Mouse (Mus musculus) forebrain, embryonic 15.5 days (tissue): ENCODE data around the gene Taar9. TPM values are rescaled to one million over a fixed set of nuclear protein-coding genes. Genes with fewer than 3 reads are reported as not detected.
A peak's percentile ranks its signal among the peaks of the same experiment; 100 is the strongest.
"Not testable (repeated sequence)": the region's sequence is repeated elsewhere in the genome, so short reads cannot be mapped to it uniquely, and the experiment has no call there.

ENCODE experiments used
- ATAC-seq: fragments of 200-750 bp; cut with Nextera tagmentation; replicated peaks from 2 replicates; pipeline ENCODE4 v1.8.0; 2017; ENCODE audit warnings: mild to moderate bottlenecking, moderate TSS enrichment, moderate library complexity
- H3K27ac ChIP-seq: fragments of 300-500 bp; sonication (generic); replicated peaks from 2 replicates; pipeline ENCODE4 v1.5.1; 2015; ENCODE audit warnings: mild to moderate bottlenecking, inconsistent platforms
- H3K27me3 ChIP-seq: fragments of 300-500 bp; sonication (generic); 2 replicates; pipeline ENCODE4 v1.6.1; 2015; ENCODE audit warnings: inconsistent platforms
- H3K36me3 ChIP-seq: fragments of 300-500 bp; sonication (generic); 2 replicates; pipeline ENCODE4 v1.6.1; 2015; ENCODE audit warnings: mild to moderate bottlenecking, inconsistent platforms
- H3K4me1 ChIP-seq: fragments of 300-500 bp; sonication (generic); 2 replicates; pipeline ENCODE4 v1.6.1; 2015; ENCODE audit warnings: inconsistent platforms
- H3K4me2 ChIP-seq: fragments of 300-500 bp; sonication (generic); replicated peaks from 2 replicates; pipeline ENCODE4 v1.6.1; 2015; ENCODE audit warnings: mild to moderate bottlenecking, inconsistent platforms
- H3K4me3 ChIP-seq: fragments of 300-500 bp; sonication (generic); 2 replicates; pipeline ENCODE4 v1.5.1; 2015; ENCODE audit warnings: mild to moderate bottlenecking, inconsistent platforms
- H3K9ac ChIP-seq: fragments of 300-500 bp; sonication (generic); replicated peaks from 2 replicates; pipeline ENCODE4 v1.6.1; 2015; ENCODE audit warnings: mild to moderate bottlenecking, inconsistent platforms
- H3K9me3 ChIP-seq: fragments of 300-500 bp; sonication (generic); 2 replicates; pipeline ENCODE4 v1.6.1; 2016; ENCODE audit warnings: inconsistent platforms
- WGBS: fragments of 180-500 bp; shearing (Covaris S2); methylation state at CpG from one replicate; pipeline ENCODE4 v1.1.7; 2015; ENCODE audit warnings: mixed read lengths; 5-methylcytosine and 5-hydroxymethylcytosine counted together
- polyA plus RNA-seq: library from polyadenylated mRNA; unstranded; fragments of >200 nt; fragmentation: Nextera tagmentation; extraction: Ambion mirVana; gene quantifications from 2 replicates; pipeline ENCODE4 v1.2.1, GENCODE M21; 2015

Gene Taar9
- polyA plus RNA-seq: not detected in 2 replicates

GRCm38 (mm10) chr10:24109434-24109833, at the start of gene Taar9:
TSS of gene Taar9 (minus strand) at chr10:24109534.
- not testable (repeated sequence) for H3K27ac ChIP-seq, H3K4me1 ChIP-seq, H3K9ac ChIP-seq, H3K4me2 ChIP-seq, ATAC-seq, H3K4me3 ChIP-seq, H3K27me3 ChIP-seq, H3K9me3 ChIP-seq, H3K36me3 ChIP-seq
- 87% methylated on average over 8 of the region's 8 CpGs for WGBS

GRCm38 (mm10) chr10:24158470-24159254, 49.3 kb upstream of the Taar9 start:
- Histone ChIP-seq H3K4me1 (no peaks in the 10 kb centered on the region), H3K9me3 (no peaks in the 10 kb centered on the region), H3K36me3 (peaks cover 24% of the 10 kb centered on the region), H3K4me2 (no peak overlapping the region), H3K4me3 (no peak overlapping the region), H3K27ac (no peak overlapping the region), H3K27me3 (no peaks in the 10 kb centered on the region), H3K9ac (no peak overlapping the region)
- WGBS: 91% methylated on average over 12 of the region's 12 CpGs
- ATAC-seq: peak; percentile 68

- Histone ChIP-seq H3K9ac (peak overlapping the region; percentile 89; the same call in 1 of the 2 replicates), H3K9me3 (no peaks in the 10 kb centered on the region), H3K4me3 (peak overlapping the region; percentile 88), H3K27ac (no peak overlapping the region), H3K27me3 (no peaks in the 10 kb centered on the region), H3K36me3 (no peaks in the 10 kb centered on the region), H3K4me2 (peak overlapping the region; percentile 52), H3K4me1 (peaks cover 10% of the 10 kb centered on the region)
- WGBS: 55% methylated on average over 7 of the region's 7 CpGs
- ATAC-seq: no peak
Observed at GRCm38 (mm10) chr10:24150086-24150485, 40.8 kb upstream of the Taar9 start.

- Histone ChIP-seq H3K4me1 (peaks cover 10% of the 10 kb centered on the region), H3K9me3 (no peaks in the 10 kb centered on the region), H3K4me2 (peak within 1 kb of the TSS; percentile 52), H3K9ac (peak within 1 kb of the TSS; percentile 89), H3K4me3 (peak within 1 kb of the TSS; percentile 88), H3K27me3 (no peaks in the 10 kb centered on the region), H3K27ac (peak within 1 kb of the TSS; percentile 66), H3K36me3 (no peaks in the 10 kb centered on the region)
- peak; percentile 99 for ATAC-seq
- WGBS: under 1% methylated on average over 45 of the region's 45 CpGs
Observed at GRCm38 (mm10) chr10:24149135-24149781, 39.9 kb upstream of the Taar9 start, which contains the start of gene Stx7. TSS of gene Stx7 (plus strand) at chr10:24149302.

- ATAC-seq: no peak
- no peaks in the 10 kb centered on the region for H3K9me3 ChIP-seq
- H3K27me3 ChIP-seq: no peaks in the 10 kb centered on the region
- WGBS: 90% methylated on average over 3 of the region's 3 CpGs
- H3K4me3 ChIP-seq: no peak overlapping the region
- H3K4me1 ChIP-seq: no peaks in the 10 kb centered on the region
- no peak overlapping the region for H3K27ac ChIP-seq
- H3K36me3 ChIP-seq: no peaks in the 10 kb centered on the region
- H3K4me2 ChIP-seq: no peak overlapping the region
- H3K9ac ChIP-seq: no peak overlapping the region
Observed at GRCm38 (mm10) chr10:24142735-24143134, 33.4 kb upstream of the Taar9 start.

- H3K36me3 ChIP-seq: no peaks in the 10 kb centered on the region
- H3K4me1 ChIP-seq: no peaks in the 10 kb centered on the region
- H3K27me3 ChIP-seq: no peaks in the 10 kb centered on the region
- 86% methylated on average over 2 of the region's 2 CpGs for WGBS
- no peak for ATAC-seq
- H3K4me3 ChIP-seq: no peak overlapping the region
- no peak overlapping the region for H3K27ac ChIP-seq
- no peak overlapping the region for H3K9ac ChIP-seq
- no peaks in the 10 kb centered on the region for H3K9me3 ChIP-seq
- H3K4me2 ChIP-seq: no peak overlapping the region
Observed at GRCm38 (mm10) chr10:24138623-24139261, 29.4 kb upstream of the Taar9 start.

GRCm38 (mm10) chr10:24134071-24134645, 24.8 kb upstream of the Taar9 start:
- Histone ChIP-seq H3K9me3 (no peaks in the 10 kb centered on the region), H3K4me1 (no peaks in the 10 kb centered on the region), H3K4me3 (no peak overlapping the region), H3K36me3 (no peaks in the 10 kb centered on the region), H3K9ac (no peak overlapping the region), H3K27ac (no peak overlapping the region), H3K27me3 (no peaks in the 10 kb centered on the region), H3K4me2 (no peak overlapping the region)
- no peak for ATAC-seq
- WGBS: 66% methylated on average over 7 of the region's 7 CpGs

GRCm38 (mm10) chr10:24133132-24133531, 23.8 kb upstream of the Taar9 start:
- Histone ChIP-seq H3K27me3 (no peaks in the 10 kb centered on the region), H3K4me1 (no peaks in the 10 kb centered on the region), H3K9ac (no peak overlapping the region), H3K27ac (no peak overlapping the region), H3K4me2 (no peak overlapping the region), H3K4me3 (no peak overlapping the region), H3K36me3 (no peaks in the 10 kb centered on the region), H3K9me3 (no peaks in the 10 kb centered on the region)
- ATAC-seq: no peak
- 53% methylated on average over 2 of the region's 2 CpGs for WGBS

GRCm38 (mm10) chr10:24132273-24132672, 22.9 kb upstream of the Taar9 start:
- Histone ChIP-seq H3K4me1 (no peaks in the 10 kb centered on the region), H3K4me3 (no peak overlapping the region), H3K36me3 (no peaks in the 10 kb centered on the region), H3K4me2 (no peak overlapping the region), H3K9ac (no peak overlapping the region), H3K27me3 (no peaks in the 10 kb centered on the region), H3K9me3 (no peaks in the 10 kb centered on the region), H3K27ac (no peak overlapping the region)
- 7% methylated on average over 5 of the region's 5 CpGs for WGBS
- ATAC-seq: no peak

GRCm38 (mm10) chr10:24131451-24132262, 22.3 kb upstream of the Taar9 start:
- peak overlapping the region; percentile 14; the same call in 1 of the 2 replicates for H3K4me2 ChIP-seq
- no peak overlapping the region for H3K4me3 ChIP-seq
- H3K9ac ChIP-seq: no peak overlapping the region
- H3K4me1 ChIP-seq: no peaks in the 10 kb centered on the region
- no peaks in the 10 kb centered on the region for H3K36me3 ChIP-seq
- ATAC-seq: peak; percentile 91
- WGBS: 22% methylated on average over 9 of the region's 9 CpGs
- H3K9me3 ChIP-seq: no peaks in the 10 kb centered on the region
- H3K27ac ChIP-seq: no peak overlapping the region
- no peaks in the 10 kb centered on the region for H3K27me3 ChIP-seq

- Histone ChIP-seq H3K9ac (no peak overlapping the region), H3K4me1 (no peaks in the 10 kb centered on the region), H3K9me3 (no peaks in the 10 kb centered on the region), H3K4me2 (no peak overlapping the region), H3K27me3 (no peaks in the 10 kb centered on the region), H3K36me3 (no peaks in the 10 kb centered on the region), H3K4me3 (no peak overlapping the region), H3K27ac (no peak overlapping the region)
- no peak for ATAC-seq
- WGBS: 53% methylated on average over 6 of the region's 6 CpGs
Observed at GRCm38 (mm10) chr10:24111116-24111778, 1.9 kb upstream of the Taar9 start.
